Mouse (Mus musculus): ENCODE data around the gene Gm42421.

DNA sequence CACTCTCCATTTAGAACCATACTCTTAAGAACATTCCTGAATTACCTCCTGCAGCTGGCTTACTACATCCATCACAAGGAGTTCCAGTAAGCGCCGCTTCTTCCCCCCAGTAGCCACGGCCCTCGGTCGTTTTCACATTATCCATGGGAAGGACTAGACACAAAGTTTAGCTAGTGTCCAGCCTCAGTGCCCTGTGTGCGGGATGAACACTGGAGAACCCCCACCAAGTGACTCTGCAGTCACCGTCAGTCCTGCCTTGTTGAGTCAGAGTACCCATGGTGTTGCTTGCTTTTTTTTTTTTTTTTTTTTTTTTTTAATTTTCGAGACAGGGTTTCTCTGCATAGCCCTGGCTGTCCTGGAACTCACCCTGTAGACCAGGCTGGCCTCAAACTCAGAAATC lies 33.2 kb downstream of the Gm42421 start:
- no peak for TF ChIP-seq CTCF (IDR thresholded peaks at IDR 0.05; ENCODE audit: low read depth)
- no peak for TF ChIP-seq EP300 (IDR thresholded peaks at IDR 0.05; ENCODE audit: low read depth)

Data from liver, embryonic 14.5 days (tissue).